Mouse (Mus musculus): ENCODE data around the gene Sema4c. TPM values are rescaled to one million over a fixed set of nuclear protein-coding genes. Genes with fewer than 3 reads are reported as not detected.

Gene Sema4c
- polyA plus RNA-seq, 1 experiment from 2014 or later = 4.7 TPM

- WGBS = 74% methylated on average over 8 of the region's 8 CpGs
- DNase-seq = no peak
- H3K4me3 ChIP-seq (replicated peaks; ENCODE audit: low read depth, low read length) = no peak overlapping the region
- peaks cover 19% of the 10 kb centered on the region for H3K4me1 ChIP-seq (ENCODE audit: control insufficient read depth, insufficient read depth, low read length)
- ATAC-seq (ENCODE audit: low FRiP score, low TSS enrichment) = no peak
- H3K9ac ChIP-seq (replicated peaks; ENCODE audit: low read length) = no peak overlapping the region
- no peaks in the 10 kb centered on the region for H3K36me3 ChIP-seq (ENCODE audit: control insufficient read depth, insufficient read depth, low read length)
- no peaks in the 10 kb centered on the region for H3K27me3 ChIP-seq (ENCODE audit: control insufficient read depth, insufficient read depth, low read length)
- no peak overlapping the region for H3K4me2 ChIP-seq (ENCODE audit: low read length)
- H3K27ac ChIP-seq (replicated peaks; ENCODE audit: low read depth, low read length) = no peak overlapping the region
- H3K9me3 ChIP-seq (ENCODE audit: control insufficient read depth, low read length) = no peaks in the 10 kb centered on the region
Observed at GRCm38 (mm10) chr1:36582211-36582610, 24.1 kb upstream of the Sema4c start.

GRCm38 (mm10) chr1:36581260-36581659 lies 23.1 kb upstream of the Sema4c start:
- ATAC-seq (ENCODE audit: low FRiP score, low TSS enrichment) = no peak
- WGBS = 48% methylated on average over 5 of the region's 5 CpGs
- Histone ChIP-seq H3K4me3 (replicated peaks; ENCODE audit: low read depth, low read length) (no peak overlapping the region), H3K9ac (replicated peaks; ENCODE audit: low read length) (no peak overlapping the region), H3K4me2 (ENCODE audit: low read length) (no peak overlapping the region), H3K27ac (replicated peaks; ENCODE audit: low read depth, low read length) (peak overlapping the region; percentile 80), H3K27me3 (ENCODE audit: control insufficient read depth, insufficient read depth, low read length) (no peaks in the 10 kb centered on the region), H3K36me3 (ENCODE audit: control insufficient read depth, insufficient read depth, low read length) (no peaks in the 10 kb centered on the region), H3K9me3 (ENCODE audit: control insufficient read depth, low read length) (no peaks in the 10 kb centered on the region), H3K4me1 (ENCODE audit: control insufficient read depth, insufficient read depth, low read length) (peaks cover 19% of the 10 kb centered on the region)
- DNase-seq = no peak

GRCm38 (mm10) chr1:36580384-36581207 lies 22.4 kb upstream of the Sema4c start:
- Histone ChIP-seq H3K4me3 (replicated peaks; ENCODE audit: low read depth, low read length) (no peak overlapping the region; the same call in 1 of the 2 replicates), H3K4me1 (ENCODE audit: control insufficient read depth, insufficient read depth, low read length) (peaks cover 19% of the 10 kb centered on the region), H3K27me3 (ENCODE audit: control insufficient read depth, insufficient read depth, low read length) (no peaks in the 10 kb centered on the region), H3K4me2 (ENCODE audit: low read length) (peak overlapping the region; percentile 24), H3K9ac (replicated peaks; ENCODE audit: low read length) (peak overlapping the region; percentile 43), H3K36me3 (ENCODE audit: control insufficient read depth, insufficient read depth, low read length) (no peaks in the 10 kb centered on the region), H3K9me3 (ENCODE audit: control insufficient read depth, low read length) (no peaks in the 10 kb centered on the region), H3K27ac (replicated peaks; ENCODE audit: low read depth, low read length) (peak overlapping the region; percentile 80)
- WGBS = 2% methylated on average over 17 of the region's 17 CpGs
- DNase-seq (peak; percentile 75), ATAC-seq (ENCODE audit: low FRiP score, low TSS enrichment) (peak; percentile 83)

GRCm38 (mm10) chr1:36579974-36580383 lies 21.8 kb upstream of the Sema4c start:
- 16% methylated on average over 6 of the region's 6 CpGs for WGBS
- Histone ChIP-seq H3K27ac (replicated peaks; ENCODE audit: low read depth, low read length) (peak overlapping the region; percentile 80), H3K9ac (replicated peaks; ENCODE audit: low read length) (peak overlapping the region; percentile 43; the same call in 1 of the 2 replicates), H3K27me3 (ENCODE audit: control insufficient read depth, insufficient read depth, low read length) (no peaks in the 10 kb centered on the region), H3K4me2 (ENCODE audit: low read length) (peak overlapping the region; percentile 24), H3K36me3 (ENCODE audit: control insufficient read depth, insufficient read depth, low read length) (no peaks in the 10 kb centered on the region), H3K4me3 (replicated peaks; ENCODE audit: low read depth, low read length) (no peak overlapping the region), H3K9me3 (ENCODE audit: control insufficient read depth, low read length) (no peaks in the 10 kb centered on the region), H3K4me1 (ENCODE audit: control insufficient read depth, insufficient read depth, low read length) (peaks cover 19% of the 10 kb centered on the region)
- DNase-seq (no peak), ATAC-seq (ENCODE audit: low FRiP score, low TSS enrichment) (peak; percentile 42)

DNA sequence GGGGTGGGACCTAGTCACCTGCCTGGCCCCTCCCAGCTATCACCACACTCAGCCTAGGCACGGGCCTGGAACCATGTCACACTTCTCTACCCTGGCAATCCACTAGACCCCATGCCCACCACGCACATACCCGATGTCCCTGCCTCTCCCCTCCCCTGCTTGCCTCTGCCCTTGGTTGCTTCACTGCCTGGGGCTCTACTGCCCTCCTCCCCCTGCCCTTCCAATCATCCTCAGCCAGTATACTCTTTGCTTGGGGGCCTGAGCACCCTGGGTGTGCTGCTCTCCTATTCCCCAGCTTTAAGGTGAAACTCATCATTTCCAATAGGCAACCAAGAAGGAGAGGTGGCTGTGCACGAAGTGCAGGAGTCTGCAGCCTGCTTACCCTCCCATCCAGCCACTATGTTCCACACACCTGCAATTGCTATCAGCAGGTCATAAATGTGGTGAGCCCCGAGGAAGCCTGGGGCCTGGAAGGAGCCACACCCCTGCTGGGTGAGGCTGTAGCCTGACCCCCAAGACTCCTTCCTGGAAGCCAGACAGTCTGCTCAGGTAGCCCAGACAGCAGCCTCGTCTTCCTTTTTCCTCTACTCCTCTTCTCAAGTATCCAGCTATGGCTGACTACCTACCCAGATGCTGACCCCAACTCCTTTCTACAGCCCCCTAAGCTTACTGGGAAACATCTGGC lies 19.0 kb upstream of the Sema4c start:
- H3K4me1 ChIP-seq (ENCODE audit: control insufficient read depth, insufficient read depth, low read length) = peaks cover 19% of the 10 kb centered on the region
- H3K4me3 ChIP-seq (replicated peaks; ENCODE audit: low read depth, low read length) = no peak overlapping the region
- no peak overlapping the region for H3K9ac ChIP-seq (replicated peaks; ENCODE audit: low read length)
- no peak for ATAC-seq (ENCODE audit: low FRiP score, low TSS enrichment)
- H3K4me2 ChIP-seq (ENCODE audit: low read length) = no peak overlapping the region
- H3K27ac ChIP-seq (replicated peaks; ENCODE audit: low read depth, low read length) = no peak overlapping the region
- no peaks in the 10 kb centered on the region for H3K9me3 ChIP-seq (ENCODE audit: control insufficient read depth, low read length)
- H3K36me3 ChIP-seq (ENCODE audit: control insufficient read depth, insufficient read depth, low read length) = no peaks in the 10 kb centered on the region
- WGBS = 80% methylated on average over 6 of the region's 6 CpGs
- H3K27me3 ChIP-seq (ENCODE audit: control insufficient read depth, insufficient read depth, low read length) = no peaks in the 10 kb centered on the region
- no peak for DNase-seq

GRCm38 (mm10) chr1:36575347-36575746 lies 17.2 kb upstream of the Sema4c start:
- no peak overlapping the region for H3K4me2 ChIP-seq (ENCODE audit: low read length)
- H3K9me3 ChIP-seq (ENCODE audit: control insufficient read depth, low read length) = no peaks in the 10 kb centered on the region
- H3K27ac ChIP-seq (replicated peaks; ENCODE audit: low read depth, low read length) = no peak overlapping the region
- no peaks in the 10 kb centered on the region for H3K27me3 ChIP-seq (ENCODE audit: control insufficient read depth, insufficient read depth, low read length)
- no peak overlapping the region for H3K9ac ChIP-seq (replicated peaks; ENCODE audit: low read length)
- H3K36me3 ChIP-seq (ENCODE audit: control insufficient read depth, insufficient read depth, low read length) = no peaks in the 10 kb centered on the region
- peaks cover 9% of the 10 kb centered on the region for H3K4me1 ChIP-seq (ENCODE audit: control insufficient read depth, insufficient read depth, low read length)
- 73% methylated on average over 6 of the region's 6 CpGs for WGBS
- no peak overlapping the region for H3K4me3 ChIP-seq (replicated peaks; ENCODE audit: low read depth, low read length)
- no peak for DNase-seq
- no peak for ATAC-seq (ENCODE audit: low FRiP score, low TSS enrichment)

DNA sequence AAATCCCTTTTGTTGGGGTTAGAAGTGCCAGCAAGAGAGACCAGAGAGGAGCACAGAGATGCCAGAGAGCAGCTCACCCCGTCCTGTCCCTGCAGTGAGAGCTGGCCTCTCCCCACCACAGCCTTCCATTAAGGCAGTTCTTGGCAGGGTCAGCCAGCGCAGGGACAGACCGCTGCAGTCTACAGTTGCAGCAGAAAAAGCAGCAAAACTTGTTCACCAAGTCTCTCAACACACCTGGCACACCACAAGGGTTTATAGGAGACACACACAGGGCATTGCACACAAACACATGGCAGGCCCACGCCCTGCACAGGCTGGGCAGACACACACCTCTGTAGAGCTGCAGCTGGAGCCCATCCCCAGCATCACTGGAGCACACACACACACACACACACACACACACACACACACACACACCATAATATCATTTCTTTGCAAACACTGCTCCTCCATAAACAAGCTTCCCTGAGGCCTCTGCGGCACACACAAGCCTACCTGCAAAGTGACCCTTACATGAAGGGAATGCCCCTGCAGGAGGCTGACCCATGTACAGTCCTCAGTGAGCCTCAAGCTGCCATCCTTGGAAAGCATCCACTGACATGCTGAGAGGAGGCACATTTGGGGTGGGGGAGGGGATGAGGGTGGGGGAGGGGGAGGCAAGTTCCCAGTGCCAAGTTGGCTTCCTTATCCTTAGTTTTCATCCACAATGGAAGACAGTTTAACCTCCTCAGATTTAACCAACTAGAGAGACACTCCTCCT lies 16.2 kb upstream of the Sema4c start:
- Histone ChIP-seq H3K4me2 (ENCODE audit: low read length) (no peak overlapping the region), H3K4me3 (replicated peaks; ENCODE audit: low read depth, low read length) (no peak overlapping the region), H3K36me3 (ENCODE audit: control insufficient read depth, insufficient read depth, low read length) (no peaks in the 10 kb centered on the region), H3K27me3 (ENCODE audit: control insufficient read depth, insufficient read depth, low read length) (no peaks in the 10 kb centered on the region), H3K9ac (replicated peaks; ENCODE audit: low read length) (no peak overlapping the region), H3K4me1 (ENCODE audit: control insufficient read depth, insufficient read depth, low read length) (no peaks in the 10 kb centered on the region; the same call in 1 of the 2 replicates), H3K9me3 (ENCODE audit: control insufficient read depth, low read length) (no peaks in the 10 kb centered on the region), H3K27ac (replicated peaks; ENCODE audit: low read depth, low read length) (no peak overlapping the region)
- WGBS = 89% methylated on average over 5 of the region's 5 CpGs
- DNase-seq (no peak), ATAC-seq (ENCODE audit: low FRiP score, low TSS enrichment) (no peak)

DNA sequence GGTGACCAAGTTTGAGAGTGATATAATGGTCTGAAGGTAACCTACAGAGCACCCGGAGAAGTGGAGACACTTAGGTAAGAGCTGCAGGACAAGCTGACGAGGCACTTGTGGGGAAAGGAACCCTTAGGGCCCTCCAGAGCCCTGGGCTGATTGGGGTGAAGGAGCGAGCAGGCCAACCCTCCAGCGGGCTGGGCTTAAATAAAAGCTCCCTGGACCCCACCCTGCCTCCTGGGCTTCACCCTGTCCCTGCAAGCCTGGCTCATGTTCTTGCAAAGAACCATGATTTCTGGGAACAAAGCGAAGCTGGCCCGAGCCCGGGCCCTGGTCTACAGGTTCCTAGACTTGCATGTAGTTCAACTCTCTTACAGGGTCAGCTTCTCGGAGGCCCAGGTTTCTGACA lies 15.4 kb upstream of the Sema4c start:
- Histone ChIP-seq H3K4me2 (ENCODE audit: low read length) (no peak overlapping the region), H3K4me3 (replicated peaks; ENCODE audit: low read depth, low read length) (no peak overlapping the region)
- WGBS = 83% methylated on average over 8 of the region's 8 CpGs

More for the DNA sequence above, 15.4 kb upstream of the Sema4c start:
- Histone ChIP-seq H3K27me3 (ENCODE audit: control insufficient read depth, insufficient read depth, low read length) (no peaks in the 10 kb centered on the region), H3K4me1 (ENCODE audit: control insufficient read depth, insufficient read depth, low read length) (no peaks in the 10 kb centered on the region), H3K9ac (replicated peaks; ENCODE audit: low read length) (no peak overlapping the region), H3K9me3 (ENCODE audit: control insufficient read depth, low read length) (no peaks in the 10 kb centered on the region), H3K27ac (replicated peaks; ENCODE audit: low read depth, low read length) (no peak overlapping the region), H3K36me3 (ENCODE audit: control insufficient read depth, insufficient read depth, low read length) (no peaks in the 10 kb centered on the region)
- ATAC-seq (ENCODE audit: low FRiP score, low TSS enrichment) (no peak), DNase-seq (no peak)

Measured in midbrain, embryonic 14.5 days (tissue).